Mouse (Mus musculus) olfactory bulb, adult 2 months (tissue): Measurements from ENCODE around the gene Plekhd1. TPM values are rescaled to one million over a fixed set of nuclear protein-coding genes. Genes with fewer than 3 reads are reported as not detected.

Source experiments
- H3K27ac ChIP-seq: fragments of 200-500 bp; 2 replicates; pipeline ENCODE4 v1.5.1; 2012; ENCODE audit warnings: low read depth, low read length; ENCODE audit not compliant: insufficient read depth
- H3K4me1 ChIP-seq: fragments of 200-500 bp; 2 replicates; pipeline ENCODE4 v1.6.1; 2012; ENCODE audit warnings: low read length; ENCODE audit not compliant: control insufficient read depth, insufficient read depth
- H3K4me3 ChIP-seq: fragments of 200-500 bp; 2 replicates; pipeline ENCODE4 v1.5.1; 2012; ENCODE audit warnings: mild to moderate bottlenecking, low read depth, low read length, moderate library complexity; ENCODE audit not compliant: insufficient read depth
- CTCF ChIP-seq: fragments of 200-500 bp; IDR thresholded peaks from 2 replicates; pipeline ENCODE4 v1.5.1; 2012; ENCODE audit warnings: low read depth, mild to moderate bottlenecking, low read length, moderate library complexity; ENCODE audit not compliant: insufficient read depth
- POLR2A ChIP-seq: fragments of 200-500 bp; IDR thresholded peaks from 2 replicates; pipeline ENCODE4 v1.6.1; 2012; ENCODE audit warnings: mild to moderate bottlenecking, low read depth, low read length, moderate library complexity; ENCODE audit not compliant: insufficient read depth
- WGBS: fragments of 180-500 bp; shearing (Covaris S2); methylation state at CpG from one replicate; pipeline ENCODE4 v1.1.7; 2018; 5-methylcytosine and 5-hydroxymethylcytosine counted together
- polyA plus RNA-seq: library from polyadenylated mRNA; stranded (reverse); fragments of >200 nt; gene quantifications from 2 replicates; pipeline ENCODE4 v1.2.4, GENCODE M21; 2012; ENCODE audit warnings: low replicate concordance; ENCODE audit not compliant: missing spikeins, insufficient read depth, insufficient read length

The Plekhd1 gene
- polyA plus RNA-seq, 1 experiment = not detected

DNA sequence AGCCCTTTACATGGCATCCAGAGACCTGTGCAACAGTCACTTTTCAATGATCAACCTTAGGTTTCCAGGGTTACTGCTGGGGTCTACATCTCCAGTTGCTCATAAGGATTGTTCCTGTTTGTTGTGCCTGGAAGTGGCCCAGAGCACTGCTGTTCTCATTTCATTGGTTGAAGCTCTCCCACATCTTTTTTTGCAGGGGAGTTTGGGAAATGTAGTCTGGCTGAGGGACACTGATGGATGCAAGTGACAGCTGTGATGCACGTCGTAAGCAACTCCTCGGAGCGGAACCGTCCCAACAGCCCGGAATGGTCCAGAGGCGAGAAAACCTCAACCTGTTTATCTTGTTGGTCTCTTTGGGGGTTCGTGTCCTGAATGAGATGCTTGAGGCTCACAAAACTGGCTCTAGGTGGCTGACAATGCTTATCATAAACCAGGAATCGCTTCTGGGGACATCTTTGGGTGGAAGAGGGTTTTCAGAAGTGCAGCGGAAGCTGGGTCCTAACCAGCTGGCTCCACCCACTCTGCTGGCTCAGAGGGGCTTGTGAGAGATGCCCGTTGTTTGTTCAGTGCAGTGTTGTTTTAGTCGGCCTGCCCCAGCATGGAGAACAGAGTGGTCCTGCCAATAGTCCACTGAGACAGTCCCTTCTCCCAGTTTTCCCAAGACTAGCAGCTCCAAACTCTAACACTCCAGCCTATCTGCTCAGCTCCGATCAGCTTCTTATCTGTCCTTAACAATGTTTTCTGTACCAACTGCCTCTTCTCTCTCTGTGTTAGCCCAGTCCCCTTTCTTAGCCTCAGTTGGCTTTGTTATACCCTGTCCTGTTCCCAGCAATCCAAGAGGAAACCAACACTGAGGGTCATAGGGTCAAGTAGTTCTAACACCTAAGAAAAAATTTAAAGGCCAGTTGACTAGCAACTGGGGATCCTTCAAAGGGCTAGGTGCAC lies 42.4 kb downstream of the Plekhd1 start:
- 80% methylated on average over 13 of the region's 13 CpGs for WGBS
- no peak overlapping the region for H3K4me3 ChIP-seq
- peaks cover 19% of the 10 kb centered on the region for H3K4me1 ChIP-seq
- TF ChIP-seq POLR2A = no peak
- TF ChIP-seq CTCF = no peak
- no peak overlapping the region for H3K27ac ChIP-seq

DNA sequence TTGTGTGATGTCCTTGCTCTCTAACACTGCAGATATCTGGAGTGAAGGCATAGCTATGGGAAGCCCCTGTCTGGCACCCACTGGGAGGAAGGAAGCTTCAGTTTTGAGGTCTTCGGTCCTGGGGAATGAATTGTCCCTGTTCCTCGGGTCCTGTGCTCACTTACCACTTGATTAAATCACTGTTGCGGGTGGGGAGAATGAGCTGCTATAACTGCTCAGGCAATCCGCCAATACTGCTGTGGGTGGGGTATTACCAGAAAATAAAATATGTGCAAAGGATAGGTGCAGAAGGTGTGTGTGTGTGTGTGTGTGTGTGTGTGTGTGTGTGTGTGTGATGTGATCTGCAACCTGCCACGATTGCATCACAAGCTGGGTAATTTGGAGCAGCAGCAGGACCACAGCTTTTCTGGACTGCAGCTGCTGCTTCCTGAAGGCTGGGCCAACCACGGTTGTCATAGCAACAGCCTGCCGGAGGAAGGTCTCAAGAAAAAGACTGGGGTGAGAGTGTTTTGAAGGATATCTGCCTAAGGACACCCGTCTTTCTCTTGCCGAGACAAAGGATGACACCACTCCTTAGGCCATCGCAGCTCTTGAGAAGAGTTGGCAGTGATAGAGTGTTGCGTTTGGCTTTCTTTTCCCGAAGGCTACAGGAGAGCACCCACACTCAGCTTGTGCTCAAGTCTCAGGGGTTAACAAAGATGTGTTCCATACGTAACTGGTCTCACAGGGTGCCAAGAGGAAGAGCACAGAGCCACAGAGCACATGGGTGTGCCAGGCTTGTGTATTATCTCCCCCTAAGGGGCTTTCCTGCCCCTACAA lies 44.3 kb downstream of the Plekhd1 start:
- Histone ChIP-seq H3K4me1 (peaks cover 19% of the 10 kb centered on the region), H3K4me3 (peak overlapping the region; percentile 18; the same call in 1 of the 2 replicates), H3K27ac (peak overlapping the region; percentile 79)
- 6% methylated on average over 13 of the region's 13 CpGs for WGBS
- TF ChIP-seq POLR2A (no peak), CTCF (no peak)

DNA sequence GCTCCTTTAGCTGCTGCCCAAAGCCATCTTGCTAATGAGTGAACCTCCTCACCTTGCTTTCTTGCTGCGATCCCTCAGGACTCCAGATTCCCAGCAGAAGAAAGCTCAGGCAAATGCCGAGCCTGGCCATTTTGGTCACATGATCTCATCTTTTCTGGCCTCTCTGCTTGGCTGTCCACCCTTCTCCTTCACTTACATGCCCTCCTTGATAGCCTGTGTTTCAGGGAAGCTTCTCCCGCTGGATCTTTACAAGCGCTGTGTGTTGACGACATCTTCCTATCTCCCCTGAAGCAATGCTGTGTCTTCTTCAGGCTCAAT lies 44.9 kb downstream of the Plekhd1 start:
- H3K4me1 ChIP-seq = peaks cover 19% of the 10 kb centered on the region
- TF ChIP-seq CTCF (no peak), POLR2A (no peak)
- peak overlapping the region; percentile 79 for H3K27ac ChIP-seq
- 65% methylated on average over 5 of the region's 5 CpGs for WGBS
- H3K4me3 ChIP-seq = 0 out of 2 replicates have a peak overlapping the region, but pooled peaks have one; percentile 18

DNA sequence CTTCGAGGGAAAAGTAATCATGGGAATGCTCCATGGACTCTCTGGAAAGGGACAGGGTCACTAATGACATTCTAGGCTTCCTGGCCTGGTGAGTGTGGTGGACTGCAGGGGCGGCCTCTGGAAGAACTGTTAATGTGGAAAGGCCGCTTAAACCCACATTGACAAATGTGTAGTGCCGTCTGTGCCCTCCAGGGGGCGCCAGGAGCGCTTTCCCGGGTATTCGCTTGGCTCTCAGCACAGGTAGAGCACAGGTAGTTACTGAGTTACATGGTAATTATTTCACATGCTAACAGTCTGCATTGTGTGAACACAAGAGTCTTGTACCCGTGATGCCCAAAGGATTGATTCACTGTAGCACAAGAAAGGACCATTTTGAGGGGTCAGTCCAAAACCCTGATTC lies 47.1 kb downstream of the Plekhd1 start:
- WGBS = 52% methylated on average over 9 of the region's 9 CpGs
- H3K4me3 ChIP-seq = no peak overlapping the region
- no peak overlapping the region for H3K27ac ChIP-seq
- TF ChIP-seq CTCF (no peak), POLR2A (no peak)
- peaks cover 19% of the 10 kb centered on the region for H3K4me1 ChIP-seq

DNA sequence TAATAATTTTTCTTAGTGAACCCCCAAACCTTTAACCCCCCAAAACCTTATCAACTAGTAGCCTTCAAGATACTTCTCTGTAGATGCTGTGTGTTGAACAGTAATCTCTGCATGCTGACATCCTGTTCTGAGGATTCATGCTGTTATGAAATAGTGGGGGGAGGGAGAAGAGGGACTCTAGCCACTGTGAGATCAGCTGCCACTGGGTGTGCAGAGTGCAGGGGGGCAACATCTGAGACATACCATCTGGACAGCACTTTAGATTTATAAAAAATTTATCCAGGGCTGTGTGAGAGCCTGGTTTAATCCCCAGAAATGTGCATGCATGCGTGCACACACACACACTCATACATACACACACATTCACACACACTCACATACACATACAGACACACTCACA lies 52.2 kb downstream of the Plekhd1 start:
- Histone ChIP-seq H3K4me3 (no peak overlapping the region), H3K27ac (no peak overlapping the region), H3K4me1 (no peaks in the 10 kb centered on the region)
- WGBS = 100% methylated on average over 1 of the region's 1 CpGs
- TF ChIP-seq CTCF (no peak), POLR2A (no peak)

DNA sequence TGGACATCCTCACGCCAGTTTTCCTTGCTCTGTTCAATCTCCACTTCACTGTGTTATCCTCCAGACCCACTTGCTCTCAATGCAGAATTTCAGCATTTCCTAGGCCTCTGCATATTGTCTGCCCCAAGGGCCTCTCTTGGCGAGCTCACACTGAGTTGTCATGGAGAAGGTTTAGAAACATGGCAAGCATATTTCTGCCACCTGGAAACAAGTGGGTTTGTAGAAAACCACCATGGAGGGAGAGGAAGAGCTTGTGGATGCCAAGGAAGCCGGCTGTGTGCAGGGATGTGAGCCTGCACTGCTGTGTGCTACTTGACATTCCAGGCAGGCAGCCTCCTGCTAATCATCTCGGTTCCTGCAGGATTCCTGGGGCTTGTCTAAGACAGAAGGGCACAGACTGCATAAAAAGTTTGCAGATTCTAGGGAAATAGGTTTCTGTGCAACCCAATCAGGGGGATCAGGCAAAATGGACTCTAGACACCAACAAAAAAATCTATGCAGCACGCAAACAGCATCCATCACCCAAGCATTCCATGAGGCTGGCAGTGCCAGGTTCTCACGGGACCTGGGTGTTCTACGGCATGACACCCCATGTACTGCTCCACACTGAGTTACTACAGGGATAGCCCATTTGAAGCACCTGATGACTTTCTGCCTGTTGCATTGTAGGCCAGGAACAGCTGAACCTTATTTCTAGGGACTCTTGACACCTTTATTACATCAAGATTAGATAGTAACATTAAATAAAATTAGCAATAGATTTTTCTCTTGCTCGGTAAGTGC lies 53.8 kb downstream of the Plekhd1 start:
- Histone ChIP-seq H3K27ac (0 out of 2 replicates have a peak overlapping the region, but pooled peaks have one; percentile 38), H3K4me1 (no peaks in the 10 kb centered on the region), H3K4me3 (no peak overlapping the region)
- TF ChIP-seq CTCF (no peak), POLR2A (no peak)
- 58% methylated on average over 8 of the region's 8 CpGs for WGBS

DNA sequence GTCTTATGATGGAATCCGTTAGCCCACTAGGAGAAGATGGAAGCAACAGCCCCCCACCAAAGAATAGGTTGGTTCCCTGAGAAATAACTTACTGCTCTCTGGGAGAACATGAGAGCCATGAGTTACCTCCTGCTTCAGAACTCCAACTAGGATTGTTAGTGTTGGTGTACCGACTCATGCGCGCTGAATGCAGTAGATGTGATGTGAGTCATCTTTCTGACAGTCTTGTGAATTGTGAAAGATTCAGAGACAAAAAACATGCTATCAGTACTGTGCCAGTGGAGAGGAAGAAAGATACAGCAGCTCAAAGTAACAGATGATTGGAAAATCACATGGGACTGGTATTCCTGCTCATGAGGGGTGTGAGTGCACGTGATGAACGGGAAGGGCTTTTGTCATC lies 59.2 kb downstream of the Plekhd1 start:
- WGBS = 83% methylated on average over 6 of the region's 6 CpGs
- H3K27ac ChIP-seq = no peak overlapping the region

DNA sequence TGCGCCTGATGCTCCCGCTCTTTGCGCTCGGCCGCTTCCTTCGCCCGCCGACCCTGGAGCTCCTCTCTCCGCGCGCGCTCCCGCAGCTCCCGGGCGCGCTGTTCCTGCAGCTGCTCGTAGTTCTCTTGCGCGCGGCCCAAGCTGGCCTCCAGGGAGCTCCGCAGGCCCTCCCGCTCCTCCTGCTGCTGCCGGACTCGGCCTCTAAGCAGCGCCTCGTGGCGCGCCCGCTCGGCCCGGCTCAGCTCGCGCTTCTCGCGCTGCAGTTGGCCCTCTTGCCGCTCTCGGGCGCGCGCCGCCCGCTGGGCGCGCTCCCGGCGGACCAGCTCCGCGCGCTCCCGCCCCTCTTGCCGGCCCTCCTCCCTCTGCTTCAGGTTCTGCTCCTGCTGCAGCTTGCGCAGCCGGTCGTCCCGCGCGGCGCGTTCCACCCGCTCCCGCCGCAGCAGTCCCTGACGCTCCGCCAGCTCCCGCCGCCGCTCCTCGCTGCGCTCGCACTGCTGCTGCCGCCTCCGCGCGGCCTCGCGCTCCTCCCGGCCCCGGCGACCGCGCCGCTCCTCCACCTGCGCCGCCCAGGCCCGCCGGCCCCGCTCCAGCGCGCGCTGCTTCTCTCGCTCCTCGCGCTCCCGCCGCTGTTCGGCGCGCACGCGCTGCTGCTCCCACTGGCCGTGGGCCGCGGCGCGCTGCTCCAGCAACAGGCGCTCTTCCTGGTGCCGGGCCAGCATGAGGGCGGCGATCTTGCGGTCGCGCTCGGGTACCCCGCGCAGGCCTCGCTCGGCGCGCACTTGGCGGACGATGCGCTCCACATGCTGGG lies 65.6 kb downstream of the Plekhd1 start:
- H3K4me1 ChIP-seq = peaks cover 19% of the 10 kb centered on the region
- no peak overlapping the region for H3K27ac ChIP-seq
- H3K4me3 ChIP-seq = peak overlapping the region; percentile 32
- 62% methylated on average over 122 of the region's 122 CpGs for WGBS
- TF ChIP-seq POLR2A = no peak

More for the DNA sequence above, 59.2 kb downstream of the Plekhd1 start:
- no peak for TF ChIP-seq POLR2A
- TF ChIP-seq CTCF = no peak
- Histone ChIP-seq H3K4me1 (no peaks in the 10 kb centered on the region), H3K4me3 (no peak overlapping the region)
